Mouse (Mus musculus) hindbrain, embryonic 13.5 days (tissue): ENCODE measurements at regions not wholly inside any gene's neighbourhood (a gene's known extent, or its start where the extent isn't known, plus 50 kb on each side); places are given as distances from the start of the nearest gene placed in this dataset.

Source experiments
- ATAC-seq: fragments of 200-750 bp; cut with Nextera tagmentation; 2 replicates; pipeline ENCODE4 v1.8.0; 2017; ENCODE audit warnings: moderate TSS enrichment; ENCODE audit not compliant: low FRiP score
- H3K27ac ChIP-seq: fragments of 300-500 bp; sonication (generic); 2 replicates; pipeline ENCODE4 v1.5.1; 2015; ENCODE audit warnings: inconsistent platforms, mild to moderate bottlenecking, moderate library complexity
- H3K27me3 ChIP-seq: fragments of 300-500 bp; sonication (generic); 2 replicates; pipeline ENCODE4 v1.6.1; 2015; ENCODE audit warnings: mild to moderate bottlenecking, inconsistent platforms
- H3K36me3 ChIP-seq: fragments of 300-500 bp; sonication (generic); 2 replicates; pipeline ENCODE4 v1.6.1; 2015; ENCODE audit warnings: mild to moderate bottlenecking, inconsistent platforms
- H3K4me1 ChIP-seq: fragments of 300-500 bp; sonication (generic); replicated peaks from 2 replicates; pipeline ENCODE4 v1.6.1; 2015; ENCODE audit warnings: inconsistent platforms
- H3K4me2 ChIP-seq: fragments of 300-500 bp; sonication (generic); 2 replicates; pipeline ENCODE4 v1.6.1; 2015; ENCODE audit warnings: inconsistent platforms, mild to moderate bottlenecking, moderate library complexity
- H3K4me3 ChIP-seq: fragments of 300-500 bp; sonication (generic); 2 replicates; pipeline ENCODE4 v1.5.1; 2015; ENCODE audit warnings: mild to moderate bottlenecking, inconsistent platforms
- H3K9ac ChIP-seq: fragments of 300-500 bp; sonication (generic); 2 replicates; pipeline ENCODE4 v1.6.1; 2015; ENCODE audit warnings: mild to moderate bottlenecking, inconsistent platforms
- H3K9me3 ChIP-seq: fragments of 300-500 bp; sonication (generic); 2 replicates; pipeline ENCODE4 v1.6.1; 2016; ENCODE audit warnings: inconsistent platforms
- WGBS: fragments of 180-500 bp; shearing (Covaris S2); methylation state at CpG from one replicate; pipeline ENCODE4 v1.1.7; 2015; 5-methylcytosine and 5-hydroxymethylcytosine counted together

DNA sequence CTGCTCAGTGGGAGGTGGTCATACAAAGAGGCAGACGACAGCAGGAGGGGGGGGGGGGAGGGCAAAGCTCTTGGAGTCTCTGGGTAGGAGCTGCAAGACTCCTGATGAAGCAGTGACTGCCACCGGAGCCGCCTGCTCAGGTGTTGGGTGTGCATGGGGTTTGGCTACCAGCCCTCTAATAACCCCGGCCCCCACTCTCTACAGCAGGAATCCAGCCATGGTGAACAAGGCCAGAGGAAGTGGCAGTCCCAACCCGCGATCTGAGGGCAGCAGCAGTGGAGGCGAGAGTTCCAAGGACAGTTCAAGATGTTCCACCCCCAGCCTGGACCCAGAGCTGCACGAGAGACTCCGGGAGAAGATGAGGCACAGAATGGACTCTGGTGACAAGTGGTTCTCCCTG, 1066.2 kb upstream of the Igfbp7 start:
- no peaks in the 10 kb centered on the region for H3K4me1 ChIP-seq
- no peak overlapping the region for H3K27ac ChIP-seq
- ATAC-seq, result peak; percentile 59; the same call in 1 of the 2 replicates
- H3K27me3 ChIP-seq, result no peaks in the 10 kb centered on the region
- no peaks in the 10 kb centered on the region for H3K36me3 ChIP-seq
- H3K9ac ChIP-seq, result no peak overlapping the region
- 93% methylated on average over 9 of the region's 9 CpGs for WGBS
- H3K9me3 ChIP-seq, result no peaks in the 10 kb centered on the region
- H3K4me3 ChIP-seq, result no peak overlapping the region
- H3K4me2 ChIP-seq, result no peak overlapping the region
